Mouse (Mus musculus) bone marrow macrophage, adult 2 months (primary cell): ENCODE measurements around the gene Coq2.

Source experiments
- CTCF ChIP-seq: IDR thresholded peaks from 2 replicates; pipeline ENCODE4 v1.5.1; 2012; ENCODE audit warnings: low read depth, mild to moderate bottlenecking, low read length, moderate library complexity
- POLR2A ChIP-seq: IDR thresholded peaks from 2 replicates; pipeline ENCODE4 v1.6.1; 2012; ENCODE audit warnings: mild to moderate bottlenecking, low read depth, low read length, borderline replicate concordance

DNA sequence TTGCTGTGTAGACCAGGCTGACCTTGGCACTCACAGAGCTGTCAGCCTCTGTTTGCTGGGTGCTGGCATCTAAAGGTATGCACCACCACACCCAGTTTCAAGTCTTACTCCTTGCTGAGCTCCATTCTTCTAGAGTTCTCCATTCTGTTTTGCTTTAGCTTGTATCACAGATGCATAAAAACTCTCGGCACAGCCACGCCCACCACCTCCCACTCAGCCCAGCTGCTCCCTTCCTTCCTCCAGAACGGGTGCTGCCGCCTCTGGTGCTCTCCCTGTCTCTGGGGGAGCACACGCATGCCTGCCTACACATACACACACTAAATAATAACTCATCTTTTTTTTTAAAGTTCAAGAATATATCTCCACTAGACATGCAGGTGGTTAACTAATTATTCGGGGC lies 16.5 kb downstream of the Coq2 start:
- TF ChIP-seq CTCF (no peak), POLR2A (no peak)
